Mouse (Mus musculus) adrenal gland, adult (tissue): ENCODE data around the gene AL731706.2.
"Not testable (repeated sequence)": the region's sequence is repeated elsewhere in the genome, so short reads cannot be mapped to it uniquely, and the experiment has no call there.

Experiments
- DNase-seq, 2 experiments: peaks; one replicate each; pipeline ENCODE4 v3.0.0; 2022 to 2023; ENCODE audit warnings: low spot score in 1 of 2; ENCODE audit not compliant: inconsistent age in 2 of 2

AL731706.2 gene

DNA sequence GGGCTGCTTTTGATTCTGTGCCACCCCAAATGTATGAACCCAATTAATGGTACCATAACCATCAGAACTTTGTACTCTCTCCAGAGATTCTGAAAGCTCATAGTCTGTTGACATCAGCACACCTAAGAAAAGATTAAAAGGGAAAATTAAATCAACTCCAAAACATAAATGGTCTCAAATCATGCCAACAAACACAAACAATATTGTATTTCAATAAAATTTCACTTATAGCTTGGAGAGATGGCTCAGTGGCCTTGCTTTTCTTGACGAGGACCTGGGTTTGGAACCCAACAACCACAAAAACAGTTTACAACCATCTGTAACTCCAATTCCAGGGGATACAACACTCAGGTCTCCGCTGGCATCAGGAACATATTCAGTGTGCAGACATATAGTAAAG is at the start of gene AL731706.2:
AL731706.2 (minus strand) TSS at position 101 of the 400 bp plus-strand sequence.
- DNase-seq: no peak

DNA sequence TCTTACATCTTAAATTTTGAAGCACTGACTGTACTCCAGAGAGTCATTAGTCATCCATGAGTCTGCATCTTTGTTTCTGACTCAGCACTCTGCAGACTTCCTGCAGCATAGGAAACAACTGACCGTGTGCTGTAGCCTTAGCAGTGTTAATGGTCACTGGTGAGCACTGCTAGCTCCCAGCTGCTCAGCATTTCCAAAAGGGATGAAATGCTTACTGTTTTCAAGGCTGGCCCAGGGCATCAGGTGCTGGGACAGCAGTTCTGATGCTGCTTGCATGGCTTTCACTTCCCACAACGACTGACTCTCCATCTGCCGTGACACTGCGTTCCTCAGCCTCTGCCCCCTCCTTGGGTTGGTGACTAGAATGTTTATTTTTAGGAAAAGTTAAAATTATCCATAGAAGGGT is 35.5 kb upstream of the AL731706.2 start:
- peak; percentile 59 to 80 for DNase-seq

- peak; percentile 9 to 47 for DNase-seq
Observed at GRCm38 (mm10) chr2:136920257-136920993, 34.9 kb upstream of the AL731706.2 start.

GRCm38 (mm10) chr2:136919433-136919832 is 34.0 kb upstream of the AL731706.2 start:
- DNase-seq: no peak

DNA sequence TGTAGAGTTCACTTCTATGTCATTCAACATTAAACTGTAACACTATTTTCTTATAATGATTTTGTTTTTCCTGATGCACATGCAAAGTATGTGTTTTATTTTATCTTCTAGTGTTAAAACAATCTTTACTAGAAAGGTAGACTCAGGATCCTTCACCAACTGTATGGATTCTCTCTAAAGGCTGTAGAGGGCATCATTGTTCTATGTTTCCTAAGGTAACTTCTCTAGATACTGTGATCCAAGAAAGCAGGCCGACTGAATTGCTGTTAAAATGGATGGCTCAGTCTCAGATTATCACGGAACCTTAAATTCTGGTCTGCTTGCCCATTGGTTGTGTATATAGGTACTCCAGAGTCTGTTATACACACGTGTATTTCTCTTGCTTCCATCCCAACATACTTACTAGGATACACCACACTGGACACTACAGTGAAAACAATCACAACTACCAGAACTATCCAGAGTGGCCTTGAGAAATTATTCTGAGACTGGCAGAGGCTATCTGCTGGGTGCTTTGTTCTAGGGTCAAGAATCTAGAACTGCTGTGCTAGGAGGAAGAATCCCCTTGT is 28.9 kb upstream of the AL731706.2 start:
- DNase-seq: peak in 1 of 2 experiments; percentile 64

GRCm38 (mm10) chr2:136913021-136913420 is 27.5 kb upstream of the AL731706.2 start:
- DNase-seq: no peak

DNA sequence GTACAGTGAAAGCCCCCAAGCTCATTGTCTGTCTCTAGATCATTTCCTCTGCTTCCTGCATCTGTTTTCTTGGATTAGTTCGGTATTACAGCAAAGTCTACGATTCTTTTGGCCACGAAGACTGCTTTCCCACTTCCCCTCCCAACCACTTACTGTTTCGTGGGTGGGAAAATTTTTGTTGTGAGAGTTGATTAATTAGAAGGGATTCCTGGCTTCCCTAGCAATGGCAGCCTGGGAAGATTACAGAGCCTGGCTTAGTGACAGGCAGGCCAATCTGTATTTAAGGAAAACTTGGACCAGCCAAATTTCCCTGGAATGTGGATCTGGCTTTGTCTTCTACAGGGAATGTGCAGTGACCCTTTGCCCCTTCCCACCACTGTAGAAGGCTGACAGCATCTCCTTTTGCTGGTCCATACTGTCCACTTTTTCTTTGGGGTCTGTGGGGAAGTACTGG is 26.5 kb upstream of the AL731706.2 start:
- peak in 1 of 2 experiments; percentile 37 for DNase-seq

DNA sequence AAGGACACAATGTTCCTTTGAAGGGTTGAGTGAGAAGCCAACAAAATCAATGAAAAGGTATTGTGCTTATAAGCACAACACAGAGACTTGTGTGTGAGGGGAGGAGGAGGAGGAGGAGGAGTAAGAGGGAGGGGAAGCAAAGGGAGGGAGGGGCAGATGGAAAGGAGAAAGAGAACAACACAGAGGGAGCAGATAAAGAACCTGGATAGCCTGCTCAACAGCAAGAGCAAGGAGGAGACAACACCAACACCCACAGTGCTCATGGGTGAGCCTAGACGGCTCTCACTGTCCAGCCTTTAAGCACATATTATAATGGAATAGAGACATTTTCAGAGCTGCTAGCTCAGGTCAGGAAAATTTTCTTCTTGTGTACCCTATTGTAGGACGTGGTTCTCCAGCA is 23.8 kb upstream of the AL731706.2 start:
- no peak for DNase-seq

DNA sequence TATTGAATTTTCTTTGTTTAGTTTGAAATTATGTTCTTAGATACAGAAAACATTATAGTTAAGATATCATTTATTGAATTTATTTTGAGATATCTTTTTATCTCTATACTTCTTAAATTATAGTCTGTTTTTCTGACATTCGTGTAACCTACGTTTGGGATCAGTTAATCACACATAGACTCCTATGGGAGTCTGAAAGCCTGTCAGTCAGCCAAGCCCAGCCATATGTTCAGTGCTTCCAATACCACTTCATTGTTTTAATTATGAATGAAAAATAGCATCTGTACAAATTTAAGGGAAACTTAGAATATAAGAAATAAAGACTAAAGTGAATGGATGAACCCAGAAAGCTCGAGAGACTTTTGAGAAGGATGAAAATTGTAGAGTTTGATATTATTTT is 23.1 kb upstream of the AL731706.2 start:
- no peak for DNase-seq

GRCm38 (mm10) chr2:136896131-136896530 is 10.7 kb upstream of the AL731706.2 start:
- DNase-seq: no peak

- no peak for DNase-seq
Observed at GRCm38 (mm10) chr2:136894494-136894893, 9.0 kb upstream of the AL731706.2 start.

GRCm38 (mm10) chr2:136891951-136892371 is 6.5 kb upstream of the AL731706.2 start:
- DNase-seq: peak; percentile 96 to 99

GRCm38 (mm10) chr2:136891068-136891950 is 5.8 kb upstream of the AL731706.2 start, which contains the start of the genes Slx4ip, AL731706.1 and Mkks:
TSS of gene Slx4ip (plus strand) at chr2:136891218.
TSS of gene AL731706.1 (minus strand) at chr2:136891389.
TSS of gene Mkks (minus strand) at chr2:136891389.
- DNase-seq: peak; percentile 100

DNA sequence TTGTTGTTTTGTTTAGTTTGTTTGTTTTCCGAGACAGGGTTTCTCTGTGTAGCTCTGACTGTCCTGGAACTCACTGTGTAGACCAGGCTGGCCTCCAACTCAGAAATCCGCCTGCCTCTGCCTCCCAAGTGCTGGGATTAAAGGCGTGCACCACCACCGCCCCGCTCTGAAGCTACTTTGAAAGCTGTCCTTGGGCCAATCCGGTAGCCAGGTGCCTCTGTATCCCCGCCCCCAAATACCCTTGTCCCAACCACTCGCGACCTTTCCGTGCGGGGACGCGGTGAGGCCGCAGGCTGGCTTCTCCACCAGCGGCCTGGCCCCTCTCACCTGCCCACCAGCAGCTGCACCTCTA is 5.2 kb upstream of the AL731706.2 start:
- DNase-seq: not testable (repeated sequence)

DNA sequence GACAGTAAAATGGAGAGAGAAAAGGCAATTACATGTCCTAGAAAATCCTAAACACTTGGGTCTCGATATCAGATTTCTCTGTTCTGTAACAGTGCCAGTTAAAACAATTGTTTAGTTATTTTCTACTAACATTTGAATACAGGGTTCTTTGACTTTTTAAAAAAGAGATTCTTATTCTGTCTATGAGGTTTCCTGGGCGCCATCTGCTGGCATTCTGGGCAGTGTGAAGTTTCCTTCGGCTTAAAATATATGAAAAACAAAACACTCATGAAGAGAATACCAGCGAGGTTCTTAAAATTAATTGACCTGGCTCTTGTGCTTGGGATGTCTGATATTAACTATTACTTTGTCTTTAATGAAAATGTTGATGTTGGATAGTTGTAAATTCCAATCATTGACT is 1.4 kb upstream of the AL731706.2 start:
- DNase-seq: peak in 1 of 2 experiments; percentile 62

DNA sequence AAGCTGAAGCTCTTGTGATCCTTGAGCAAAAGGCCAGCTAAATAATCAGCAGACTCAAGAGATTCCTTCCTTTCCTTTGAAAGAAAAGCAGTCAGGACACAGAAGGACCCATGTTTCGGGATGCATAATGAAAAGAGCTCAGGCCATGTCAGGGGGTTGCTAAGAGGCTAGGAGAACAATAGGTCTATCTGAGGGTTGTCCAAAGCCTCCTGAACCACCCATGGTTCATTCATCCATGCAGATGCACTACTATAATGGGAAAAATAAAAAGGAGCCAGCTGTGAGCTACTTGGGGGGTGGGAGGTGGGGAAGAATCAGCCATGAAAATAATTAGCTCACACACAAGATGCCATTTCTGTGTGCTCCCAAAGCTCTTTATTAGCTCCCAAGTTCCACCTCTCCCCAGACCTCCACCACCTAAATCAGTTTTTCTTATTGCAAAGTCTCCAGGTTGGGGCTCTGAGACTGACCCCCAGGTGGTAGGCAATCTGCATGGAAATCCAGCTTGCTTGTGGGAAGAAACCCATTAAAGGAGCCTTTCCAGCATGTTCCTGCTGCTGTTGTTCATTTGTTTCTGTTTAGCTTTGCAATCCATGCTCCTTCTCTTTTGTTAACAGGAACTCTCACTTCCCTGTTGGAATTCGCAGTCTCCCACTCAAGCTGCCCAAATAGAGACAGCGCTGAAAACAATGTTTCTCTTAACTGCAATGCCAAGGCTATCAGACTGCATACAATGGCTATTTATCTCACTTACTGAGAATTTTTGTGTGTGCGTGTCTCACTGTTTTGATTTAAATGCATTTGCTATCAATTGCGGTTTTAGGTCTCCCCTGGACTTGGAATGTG is 30.7 kb downstream of the AL731706.2 start:
- no peak for DNase-seq

DNA sequence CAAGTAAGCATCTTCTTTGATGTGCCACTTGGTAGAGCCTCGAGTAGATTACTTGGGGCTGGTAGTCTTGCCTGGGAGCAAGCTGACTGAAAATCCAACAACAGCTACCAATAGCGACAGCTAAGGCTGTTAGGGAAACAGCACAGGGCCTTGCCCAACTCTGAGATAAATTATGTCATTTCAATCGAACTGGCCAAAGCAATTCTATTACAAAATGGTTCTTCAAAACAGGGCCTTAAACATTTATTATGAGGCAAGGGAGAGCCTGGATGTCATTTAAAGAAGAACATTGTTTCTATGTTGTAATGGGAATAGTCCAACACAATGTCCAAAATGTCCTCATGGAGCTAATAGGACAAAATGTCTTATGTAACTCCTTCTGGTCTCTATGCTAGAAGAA is 35.1 kb downstream of the AL731706.2 start:
- peak in 1 of 2 experiments; percentile 38 for DNase-seq

GRCm38 (mm10) chr2:136837994-136838393 is 47.5 kb downstream of the AL731706.2 start:
- DNase-seq: peak in 1 of 2 experiments; percentile 54

- no peak for DNase-seq
Observed at GRCm38 (mm10) chr2:136835882-136836281, 49.6 kb downstream of the AL731706.2 start.
